Mouse (Mus musculus): ENCODE data around the gene Zscan2.
A peak's percentile ranks its signal among the peaks of the same experiment; 100 is the strongest.

The Zscan2 gene

DNA sequence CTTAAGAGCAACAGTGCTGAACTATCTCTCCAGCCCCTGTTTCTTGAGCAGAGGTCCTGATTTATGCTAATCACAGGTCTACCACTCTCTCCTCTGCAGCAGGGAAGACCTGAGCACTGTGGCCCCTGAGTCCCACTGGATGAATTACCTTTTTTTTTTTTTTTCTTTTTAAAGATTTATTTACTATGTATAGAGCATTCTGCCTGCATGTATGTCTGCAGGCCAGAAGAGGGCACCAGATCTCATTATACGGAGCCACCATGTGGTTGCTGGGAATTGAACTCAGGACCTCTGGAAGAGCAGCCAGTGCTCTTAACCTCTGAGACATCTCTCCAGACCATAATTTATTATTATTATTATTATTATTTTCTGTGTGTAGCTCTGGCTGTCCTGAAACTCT is 24.9 kb downstream of the Zscan2 start:
- DNase-seq (ENCODE audit: low spot score in 2 of 2) = no peak

- no peak for DNase-seq (ENCODE audit: low spot score in 2 of 2)
Observed at GRCm38 (mm10) chr7:80888595-80888994, 27.9 kb downstream of the Zscan2 start.

GRCm38 (mm10) chr7:80889021-80889511 is 28.3 kb downstream of the Zscan2 start:
- DNase-seq (ENCODE audit: low spot score in 2 of 2) = peak in 1 of 2 experiments; percentile 52

DNA sequence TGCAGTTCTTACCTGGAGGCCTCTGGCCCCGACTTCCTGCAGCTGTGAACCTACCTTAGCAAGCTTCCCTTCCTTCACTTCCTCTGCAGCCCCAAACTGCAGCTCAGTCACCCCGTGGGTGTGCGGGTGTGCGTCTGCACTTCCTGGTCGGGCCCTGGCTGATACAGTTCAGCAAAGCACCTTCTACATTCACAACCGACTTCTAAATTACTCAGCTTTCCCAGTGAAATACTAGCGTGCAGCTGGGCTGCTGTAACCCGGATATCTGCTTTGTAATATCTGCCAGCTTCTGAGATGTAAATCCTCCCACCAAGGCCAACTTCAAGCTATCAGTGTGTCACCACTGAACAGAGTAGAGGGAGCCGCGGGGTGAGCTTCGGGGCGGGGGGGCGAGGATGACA is 29.1 kb downstream of the Zscan2 start:
- no peak for DNase-seq (ENCODE audit: low spot score in 2 of 2)

GRCm38 (mm10) chr7:80893086-80893752 is 32.5 kb downstream of the Zscan2 start:
- DNase-seq (ENCODE audit: low spot score in 2 of 2) = no peak

DNA sequence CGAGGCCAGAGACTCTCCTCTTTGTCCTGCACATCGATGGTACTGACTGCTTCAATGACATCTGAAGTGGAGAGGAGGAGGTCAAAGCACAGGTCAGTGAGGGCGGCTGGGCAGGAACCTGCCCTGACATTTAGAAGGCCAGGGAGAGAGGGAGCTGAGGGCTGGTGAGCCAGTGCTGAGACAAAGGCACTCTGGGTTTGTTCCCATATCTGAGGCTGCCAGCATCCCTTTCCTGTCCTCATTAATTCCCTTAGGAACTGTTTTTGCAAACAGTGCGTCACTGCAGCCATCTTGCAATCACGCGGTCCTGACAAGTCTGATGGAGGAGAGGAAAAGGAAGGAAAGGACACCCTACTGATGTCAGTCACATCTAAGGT is 33.0 kb downstream of the Zscan2 start:
- no peak for DNase-seq (ENCODE audit: low spot score in 2 of 2)

DNA sequence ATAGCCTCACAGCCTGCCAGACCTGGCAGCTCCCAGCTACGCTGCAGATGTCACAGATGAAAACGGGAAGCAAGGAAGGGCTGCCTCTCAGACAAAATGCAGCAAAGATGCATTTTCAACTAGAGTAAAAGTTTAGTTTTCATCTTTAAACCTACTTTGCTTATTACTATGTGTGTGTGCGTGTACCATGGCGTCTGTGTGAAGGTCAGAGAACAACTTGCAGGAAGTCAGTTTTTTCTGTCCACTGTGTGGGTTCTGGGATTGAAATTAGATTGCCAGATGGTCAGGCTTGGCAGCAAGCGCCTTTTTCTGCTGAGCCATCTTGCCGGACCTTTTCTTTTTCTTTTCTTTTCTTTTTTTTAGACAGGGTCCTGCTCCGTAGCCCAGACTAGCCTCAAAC is 33.5 kb downstream of the Zscan2 start:
- no peak for DNase-seq (ENCODE audit: low spot score in 2 of 2)

DNA sequence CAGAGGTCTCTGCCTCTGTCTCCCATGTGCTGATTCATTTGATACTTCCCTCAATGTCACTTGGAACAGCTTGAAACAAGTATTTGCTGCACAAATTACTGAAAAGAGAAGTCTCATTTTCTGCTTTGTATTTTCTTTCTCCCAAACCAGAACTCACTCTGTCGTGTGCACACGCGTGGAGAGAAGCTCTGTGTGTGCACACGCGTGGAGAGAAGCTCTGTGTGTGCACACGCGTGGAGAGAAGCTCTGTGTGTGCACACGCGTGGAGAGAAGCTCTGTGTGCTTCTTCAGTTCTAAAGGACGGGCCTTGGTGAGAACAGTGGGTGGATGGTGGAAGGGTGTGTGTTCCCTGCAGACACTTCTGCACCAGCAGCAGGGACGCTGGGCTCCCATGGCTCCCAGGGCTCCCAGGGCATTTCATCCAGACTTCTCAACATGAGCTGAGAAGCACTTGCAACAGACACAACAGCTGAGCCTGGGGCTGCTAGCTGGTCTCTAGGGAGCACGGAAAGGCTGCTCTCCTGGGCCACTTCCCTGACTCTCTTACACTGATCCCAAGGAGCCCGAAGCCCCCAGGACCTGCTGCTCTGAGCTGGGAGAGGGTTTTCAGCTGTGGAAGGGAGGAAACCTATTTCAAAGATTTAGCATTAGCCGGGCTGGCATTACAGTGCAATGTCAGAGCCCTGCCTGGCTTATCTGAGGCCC is 34.2 kb downstream of the Zscan2 start:
- no peak for DNase-seq (ENCODE audit: low spot score in 2 of 2)

DNA sequence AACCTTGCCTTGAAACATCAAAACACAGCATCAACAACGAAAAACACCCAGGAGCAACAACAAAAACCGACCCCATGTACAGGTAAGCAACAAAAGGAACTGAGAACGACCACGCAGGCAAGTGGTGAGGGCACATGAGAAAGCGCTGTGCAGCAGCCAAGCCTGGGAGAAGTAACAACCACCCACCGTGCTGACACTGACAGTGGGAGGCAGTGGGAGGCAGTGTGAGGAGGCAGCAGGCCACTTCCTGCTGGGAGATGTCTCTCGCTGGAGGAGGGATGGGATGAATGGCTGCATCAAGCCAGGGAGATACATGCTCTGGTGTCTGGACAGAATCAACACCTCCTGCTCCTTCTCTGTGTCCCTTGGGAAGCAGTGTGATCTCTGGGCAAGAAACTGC is 36.4 kb downstream of the Zscan2 start:
- DNase-seq (ENCODE audit: low spot score in 2 of 2) = no peak

DNA sequence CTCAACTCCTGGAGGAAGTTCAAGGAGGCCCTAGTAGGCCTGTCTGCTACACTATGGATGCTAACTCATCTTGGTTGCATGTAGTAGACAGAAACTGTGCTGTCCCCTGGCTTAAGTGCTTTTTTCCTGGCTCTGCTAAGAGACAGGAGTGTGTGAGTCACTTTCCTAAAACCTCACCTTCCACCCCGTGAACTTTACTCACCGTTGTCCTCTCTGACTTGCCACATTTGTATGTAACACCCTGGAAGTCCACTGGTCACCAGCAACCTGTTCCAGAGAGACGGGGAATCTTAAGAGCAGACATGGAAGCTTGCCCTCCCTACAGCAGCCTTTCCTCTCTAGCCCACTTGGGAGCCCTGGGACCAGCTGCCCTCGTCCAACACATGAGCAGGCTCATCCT is 37.0 kb downstream of the Zscan2 start:
- no peak for DNase-seq (ENCODE audit: low spot score in 2 of 2)

- peak; percentile 87 to 88 for DNase-seq (ENCODE audit: low spot score in 2 of 2)
Observed at GRCm38 (mm10) chr7:80900944-80901501, 40.3 kb downstream of the Zscan2 start, which contains the start of gene Wdr73. Wdr73 (minus strand) TSS chr7:80901269.

- DNase-seq (ENCODE audit: low spot score in 2 of 2) = no peak
Observed at GRCm38 (mm10) chr7:80901541-80902274, 41.0 kb downstream of the Zscan2 start.

- DNase-seq (ENCODE audit: low spot score in 2 of 2) = no peak
Observed at GRCm38 (mm10) chr7:80903625-80904422, 43.1 kb downstream of the Zscan2 start.

GRCm38 (mm10) chr7:80904921-80905515 is 44.3 kb downstream of the Zscan2 start, which contains the start of gene Nmb:
Nmb (minus strand) TSS chr7:80905076.
- peak; percentile 58 to 75 for DNase-seq (ENCODE audit: low spot score in 2 of 2)

GRCm38 (mm10) chr7:80911053-80911452 is 50.3 kb downstream of the Zscan2 start:
- no peak for DNase-seq (ENCODE audit: low spot score in 2 of 2)

- no peak for DNase-seq (ENCODE audit: low spot score in 2 of 2)
Observed at GRCm38 (mm10) chr7:80912496-80912895, 51.8 kb downstream of the Zscan2 start.

GRCm38 (mm10) chr7:80917916-80918465 is 57.3 kb downstream of the Zscan2 start:
- no peak for DNase-seq (ENCODE audit: low spot score in 2 of 2)

GRCm38 (mm10) chr7:80918982-80919646 is 58.4 kb downstream of the Zscan2 start:
- DNase-seq (ENCODE audit: low spot score in 2 of 2) = no peak

DNA sequence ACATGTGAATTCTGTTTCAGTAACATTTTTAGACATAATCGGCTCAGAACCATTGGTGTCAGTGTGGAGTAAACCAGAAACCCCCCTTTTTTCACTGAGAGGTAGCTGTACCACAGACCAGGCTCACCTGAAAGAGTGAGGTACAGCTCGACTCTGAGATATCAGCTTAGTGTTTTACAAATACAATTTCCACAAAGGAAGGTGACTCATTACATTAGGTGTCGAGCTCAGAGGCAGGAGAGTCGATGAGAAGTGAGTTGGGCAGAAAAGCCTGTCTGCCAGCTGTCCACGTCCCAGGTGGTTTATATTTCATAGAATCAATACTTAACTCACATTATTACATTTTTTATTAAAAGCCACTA is 58.9 kb downstream of the Zscan2 start:
- no peak for DNase-seq (ENCODE audit: low spot score in 2 of 2)

DNA sequence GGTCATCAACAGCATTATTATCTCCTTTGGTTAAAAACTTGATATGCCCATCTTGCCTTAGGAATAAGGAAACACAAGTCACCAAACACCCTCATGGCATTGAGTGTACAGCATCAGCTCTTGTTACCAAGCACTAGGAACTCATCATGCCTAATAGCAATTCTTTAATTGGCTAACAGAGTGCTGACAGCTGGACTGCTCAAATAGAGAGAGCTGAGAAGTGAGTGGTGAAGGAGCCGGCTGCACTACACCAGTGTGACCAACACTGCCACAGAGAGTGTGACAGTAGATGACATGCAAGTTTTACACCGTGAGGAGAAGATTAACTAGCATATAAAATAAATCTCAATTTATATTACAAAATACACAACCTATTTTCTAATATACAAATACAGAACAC is 62.4 kb downstream of the Zscan2 start:
- no peak for DNase-seq (ENCODE audit: low spot score in 2 of 2)

Data from urinary bladder, postnatal 4 days (tissue).